Mouse (Mus musculus) right cerebral cortex, postnatal 10 days (tissue): Measurements from ENCODE around the gene Aco1.
A peak's percentile ranks its signal among the peaks of the same experiment; 100 is the strongest.

ENCODE experiments used
- DNase-seq, 2 experiments: peaks; one replicate each; pipeline ENCODE4 v3.0.0; 2021; ENCODE audit warnings: low spot score in 2 of 2

The Aco1 gene

GRCm38 (mm10) chr4:40157500-40158223 is 14.8 kb downstream of the Aco1 start:
- no peak for DNase-seq

GRCm38 (mm10) chr4:40158224-40158540 is 15.3 kb downstream of the Aco1 start:
- no peak for DNase-seq

GRCm38 (mm10) chr4:40160591-40161434 is 17.9 kb downstream of the Aco1 start:
- no peak for DNase-seq

- no peak for DNase-seq
These were observed 20.8 kb downstream of the Aco1 start for GRCm38 (mm10) chr4:40163646-40164045.

GRCm38 (mm10) chr4:40171477-40171876 is 28.6 kb downstream of the Aco1 start:
- DNase-seq = no peak

DNA sequence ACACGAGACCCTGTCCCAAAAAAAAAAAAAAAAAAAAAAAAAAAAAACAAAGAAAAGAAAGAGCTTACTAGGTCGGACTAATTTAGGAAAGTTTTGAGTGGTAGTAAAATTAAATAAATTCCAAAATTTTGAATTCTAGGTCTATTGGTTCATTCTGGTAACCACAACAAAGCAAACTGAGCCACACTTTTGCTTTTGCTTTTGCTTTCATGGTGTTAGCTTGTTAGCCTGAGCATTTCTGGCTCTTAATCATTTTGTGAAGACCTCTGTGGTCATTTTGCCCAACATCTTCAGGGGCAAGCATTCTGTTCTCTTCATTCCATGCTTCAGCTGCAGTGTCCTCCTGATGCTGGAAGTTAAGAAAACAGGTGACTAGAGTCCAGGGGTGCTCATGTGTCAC is 29.5 kb downstream of the Aco1 start:
- no peak for DNase-seq

DNA sequence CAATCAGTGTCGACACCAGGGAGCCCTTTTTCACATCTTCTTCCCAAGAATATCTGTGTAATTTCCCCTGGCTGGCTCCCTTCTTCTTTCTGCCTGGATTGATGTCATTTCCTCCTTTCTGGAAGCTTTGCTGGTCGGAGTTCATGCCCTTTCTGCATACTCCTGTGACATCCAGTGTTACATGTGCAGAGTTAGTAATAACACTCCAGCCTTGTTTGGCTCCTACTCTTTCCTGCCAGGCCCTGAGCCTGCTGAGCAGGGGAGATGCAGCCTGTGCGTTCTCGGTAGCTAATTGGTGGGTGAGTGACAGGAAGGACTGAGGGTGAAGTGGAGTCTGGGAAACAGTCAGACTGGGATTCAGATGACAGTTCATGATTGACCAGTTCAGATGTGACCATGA is 31.4 kb downstream of the Aco1 start:
- DNase-seq = no peak

DNA sequence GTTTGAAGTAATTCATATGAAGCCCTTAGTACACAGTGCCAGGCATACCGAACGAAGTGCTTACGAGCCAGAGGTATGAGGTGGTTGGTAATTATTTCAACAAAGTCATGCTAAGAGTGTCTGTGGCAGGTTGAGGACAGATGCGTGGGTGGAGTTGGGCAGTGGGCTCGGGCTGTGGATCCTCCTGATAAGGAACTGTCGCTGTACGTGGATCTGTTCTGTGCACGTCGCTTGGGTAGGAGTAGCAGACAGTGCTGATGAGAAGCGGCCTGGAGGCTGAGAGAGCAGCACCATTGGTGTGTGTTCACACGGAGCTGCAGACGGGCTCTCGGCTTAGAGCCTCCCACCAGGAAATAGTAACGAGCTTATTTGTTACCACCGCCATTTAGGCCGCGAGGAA is 35.7 kb downstream of the Aco1 start:
- DNase-seq = no peak

DNA sequence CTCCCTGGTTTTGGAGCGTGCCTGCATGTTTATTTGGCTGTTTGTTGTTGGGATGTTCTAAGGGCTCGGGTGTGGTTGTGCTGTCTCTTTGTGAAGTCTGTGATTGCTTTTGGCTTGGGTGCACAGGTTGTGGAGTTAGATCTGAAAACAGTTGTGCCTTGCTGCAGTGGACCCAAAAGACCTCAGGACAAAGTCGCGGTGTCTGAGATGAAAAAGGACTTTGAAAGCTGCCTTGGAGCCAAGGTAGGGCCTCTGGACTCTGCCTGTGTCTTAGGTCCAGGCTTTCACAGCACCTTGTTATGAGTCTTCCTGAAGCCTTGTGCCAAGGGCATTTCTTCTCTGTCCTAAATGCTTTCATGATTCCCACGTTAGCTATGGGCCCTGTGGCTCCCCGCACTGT is 37.2 kb downstream of the Aco1 start:
- no peak for DNase-seq

DNA sequence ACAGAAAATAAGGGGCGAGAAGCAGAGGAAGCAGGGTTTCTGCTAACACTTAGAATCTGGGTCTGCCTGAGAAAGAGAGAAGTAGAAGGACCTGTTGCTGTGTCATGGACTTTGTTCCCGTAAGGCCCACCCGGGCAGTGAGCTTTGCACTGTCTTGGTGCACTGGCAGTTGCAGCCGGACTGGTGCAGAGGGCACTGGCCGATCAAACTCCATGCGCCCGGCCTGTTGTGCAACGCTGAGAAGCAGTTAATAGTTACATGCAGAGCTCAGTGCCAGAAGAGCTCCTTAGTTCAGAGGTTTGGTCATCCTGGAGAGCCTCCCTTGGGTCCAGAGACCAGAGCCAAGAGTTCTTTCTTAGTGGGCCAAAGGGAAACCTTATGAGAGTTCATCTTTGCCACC is 38.8 kb downstream of the Aco1 start:
- DNase-seq = no peak

GRCm38 (mm10) chr4:40182651-40183320 is 39.9 kb downstream of the Aco1 start:
- DNase-seq = peak; percentile 64 to 79

- no peak for DNase-seq
These were observed 40.9 kb downstream of the Aco1 start for GRCm38 (mm10) chr4:40183781-40184180.

- DNase-seq = no peak
These were observed 41.6 kb downstream of the Aco1 start for GRCm38 (mm10) chr4:40184470-40184869.

DNA sequence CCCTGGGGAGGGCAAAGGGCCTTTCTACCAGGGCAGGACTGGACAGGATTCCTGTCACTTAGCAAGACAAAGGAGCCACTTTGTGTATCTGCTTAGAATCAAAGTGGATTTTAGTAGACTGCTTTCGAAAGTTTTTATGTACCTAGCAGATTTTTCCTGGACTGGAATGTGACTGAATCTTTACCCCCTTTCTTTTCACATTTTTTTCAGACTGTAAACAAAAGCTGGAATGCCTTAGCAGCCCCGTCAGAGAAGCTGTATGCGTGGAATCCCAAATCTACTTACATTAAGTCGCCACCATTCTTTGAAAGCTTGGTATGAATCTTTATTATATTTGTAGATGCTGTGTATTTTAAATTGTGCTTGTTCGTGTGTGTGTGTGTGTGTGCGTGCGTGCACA is 45.1 kb downstream of the Aco1 start:
- DNase-seq = no peak

GRCm38 (mm10) chr4:40192246-40192645 is 49.4 kb downstream of the Aco1 start:
- no peak for DNase-seq

DNA sequence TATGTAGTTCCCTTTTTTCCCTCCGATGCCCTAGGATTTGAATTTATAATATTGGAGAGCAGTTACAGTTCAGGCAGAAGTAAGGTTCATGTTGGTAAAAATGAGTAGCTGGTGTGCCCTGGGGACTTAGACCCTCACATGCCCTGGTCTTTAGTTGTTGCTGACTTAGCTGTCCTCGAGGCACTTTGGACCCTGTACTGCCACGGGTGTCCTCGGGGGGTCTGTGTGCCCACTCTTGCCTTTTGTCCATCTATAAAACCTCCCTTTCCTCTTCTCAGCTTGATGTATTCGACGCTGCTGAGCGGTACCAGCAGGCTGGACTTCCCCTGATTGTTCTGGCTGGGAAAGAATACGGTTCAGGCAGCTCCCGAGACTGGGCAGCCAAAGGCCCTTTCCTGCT is 50.6 kb downstream of the Aco1 start:
- no peak for DNase-seq

DNA sequence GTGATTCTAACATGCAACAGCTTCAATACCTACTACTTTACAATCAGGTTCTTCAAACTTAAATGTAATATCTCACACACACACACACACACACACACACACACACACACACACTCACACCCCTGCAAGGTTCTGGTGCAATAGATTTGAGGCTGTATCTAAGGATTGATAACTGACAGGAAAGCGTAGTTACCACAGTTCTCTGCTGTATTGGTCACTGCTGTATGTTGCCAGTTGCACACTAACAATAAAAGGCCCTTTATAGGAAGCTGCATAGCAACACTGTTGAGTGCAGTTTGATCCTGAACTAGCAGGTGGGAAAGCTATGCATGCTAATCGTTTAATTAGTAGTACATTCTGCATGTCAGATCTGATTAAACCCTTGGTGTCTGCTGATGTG is 52.5 kb downstream of the Aco1 start:
- no peak for DNase-seq

- no peak for DNase-seq
These were observed 59.3 kb downstream of the Aco1 start for GRCm38 (mm10) chr4:40202205-40202604.

- DNase-seq = no peak
These were observed 61.5 kb downstream of the Aco1 start for GRCm38 (mm10) chr4:40204374-40204773.

DNA sequence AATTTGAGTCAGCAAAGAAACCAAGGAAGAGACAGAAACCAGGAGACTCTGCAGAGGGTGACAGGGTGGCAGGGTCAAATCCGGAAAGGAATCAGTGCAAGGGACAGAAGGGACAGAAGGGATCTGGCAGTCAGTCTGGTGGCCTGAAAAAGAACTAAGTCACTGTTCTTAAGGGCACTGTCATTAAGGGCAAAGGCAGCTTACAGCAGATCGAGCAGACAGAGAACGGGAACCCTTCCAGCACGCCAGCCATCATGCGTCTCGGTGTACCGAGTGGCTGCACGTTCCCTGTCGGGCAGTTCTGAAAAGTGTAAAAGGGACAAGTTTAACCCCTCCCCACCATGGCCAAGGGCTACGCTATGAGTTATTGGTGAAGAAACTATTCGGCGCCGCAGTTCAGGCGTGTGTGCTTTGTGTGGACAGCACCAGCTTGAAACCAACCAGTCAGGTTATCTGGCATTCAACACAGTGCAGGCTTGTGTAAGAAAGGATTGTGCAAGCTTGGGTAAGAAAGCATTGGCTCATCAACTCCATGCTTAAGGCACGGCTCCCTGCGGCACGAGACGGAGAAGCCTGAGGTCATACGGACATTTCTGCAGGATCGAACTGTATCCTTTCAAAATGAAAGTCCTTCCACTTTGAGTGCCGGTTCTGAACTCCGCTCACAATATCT is 62.5 kb downstream of the Aco1 start:
- DNase-seq = no peak

- DNase-seq = no peak
These were observed 64.8 kb downstream of the Aco1 start for GRCm38 (mm10) chr4:40207701-40208100.

GRCm38 (mm10) chr4:40212177-40212576 is 69.3 kb downstream of the Aco1 start:
- DNase-seq = no peak
